Mouse (Mus musculus) skeletal muscle tissue, adult 2 months (tissue): ENCODE measurements around the gene Phox2a.

Source experiments
- DNase-seq: peaks from one replicate; pipeline ENCODE4 v3.0.0-alpha.2; 2012; ENCODE audit warnings: low read depth, low spot score

Gene Phox2a

GRCm38 (mm10) chr7:101817861-101818401 is at the start of gene Phox2a:
TSS of gene Phox2a (plus strand) at chr7:101818313.
- DNase-seq = no peak

GRCm38 (mm10) chr7:101770051-101770450 is 48.1 kb upstream of the Phox2a start:
- no peak for DNase-seq

GRCm38 (mm10) chr7:101771604-101772003 is 46.5 kb upstream of the Phox2a start:
- no peak for DNase-seq

GRCm38 (mm10) chr7:101772687-101773086 is 45.4 kb upstream of the Phox2a start:
- no peak for DNase-seq

GRCm38 (mm10) chr7:101777053-101777452 is 41.1 kb upstream of the Phox2a start:
- no peak for DNase-seq

GRCm38 (mm10) chr7:101820295-101821030 is 2.4 kb downstream of the Phox2a start:
- DNase-seq = no peak

- DNase-seq = no peak
Observed at GRCm38 (mm10) chr7:101821571-101822501, 3.7 kb downstream of the Phox2a start.

GRCm38 (mm10) chr7:101822836-101823757 is 5.0 kb downstream of the Phox2a start:
- DNase-seq = no peak

- no peak for DNase-seq
Observed at GRCm38 (mm10) chr7:101823758-101824630, 5.9 kb downstream of the Phox2a start.

GRCm38 (mm10) chr7:101830373-101830772 is 12.3 kb downstream of the Phox2a start:
- no peak for DNase-seq

GRCm38 (mm10) chr7:101831437-101831836 is 13.3 kb downstream of the Phox2a start:
- DNase-seq = no peak

- DNase-seq = no peak
Observed at GRCm38 (mm10) chr7:101832372-101832771, 14.3 kb downstream of the Phox2a start.

GRCm38 (mm10) chr7:101833352-101833751 is 15.2 kb downstream of the Phox2a start:
- no peak for DNase-seq

GRCm38 (mm10) chr7:101833916-101834584 is 15.9 kb downstream of the Phox2a start:
- no peak for DNase-seq

- no peak for DNase-seq
Observed at GRCm38 (mm10) chr7:101834903-101835302, 16.8 kb downstream of the Phox2a start.

GRCm38 (mm10) chr7:101835457-101836109 is 17.5 kb downstream of the Phox2a start:
- DNase-seq = no peak

- no peak for DNase-seq
Observed at GRCm38 (mm10) chr7:101836271-101837153, 18.4 kb downstream of the Phox2a start.

GRCm38 (mm10) chr7:101837154-101837605 is 19.1 kb downstream of the Phox2a start:
- DNase-seq = no peak
